20 mouse cellular contexts compared by ENCODE assay signal in genomic region chr1:88786066-88786465, GRCm38 (mm10).
"Had no signal": no experiment of that assay in that cellular context is flagged by ENCODE, and none has a peak within 500 bp of the region (broad histone marks: within the 10 kb centered on the region; RNA-seq: fewer than 3 reads in every experiment).

No protein-coding gene starts in this region.

- DNase-seq: heart, postnatal 10 days; heart, postnatal 14 days; heart, postnatal 36 days; heart, postnatal 4 days; kidney, adult 11 months; kidney, adult 18-20 months; kidney, adult 2 months; kidney, adult 8-10 months; kidney, adult 9 months; kidney, postnatal 10 days; kidney, postnatal 14 days; kidney, postnatal 25 days; kidney, postnatal 36 days; kidney, postnatal 4 days; layer of hippocampus, adult 9-11 months; layer of hippocampus, postnatal 36 days had no signal

- ATAC-seq: hindbrain, embryonic 16.5 days; hindbrain, postnatal 0 days; inflammation-experienced regulatory T-cells, adult 6 months; intestine, postnatal 0 days had no signal
